Mouse (Mus musculus): ENCODE results near the gene Gm6803. TPM values are rescaled to one million over a fixed set of nuclear protein-coding genes. Genes with fewer than 3 reads are reported as not detected.
"Not testable (repeated sequence)": the region's sequence is repeated elsewhere in the genome, so short reads cannot be mapped to it uniquely, and the experiment has no call there.

Gm6803 gene
- polyA plus RNA-seq, 1 experiment from 2014 or later, result not detected

- H3K9me3 ChIP-seq (ENCODE audit: control insufficient read depth, low read length); H3K36me3 ChIP-seq (ENCODE audit: control insufficient read depth, insufficient read depth, low read length); H3K27me3 ChIP-seq (ENCODE audit: control insufficient read depth, insufficient read depth, low read length); H3K4me2 ChIP-seq (ENCODE audit: low read length); ATAC-seq (ENCODE audit: insufficient number of reproducible peaks, insufficient read depth, low FRiP score, low read depth); H3K9ac ChIP-seq (ENCODE audit: low read length); H3K27ac ChIP-seq (replicated peaks in 1 of 2; ENCODE audit: control insufficient read depth in 1 of 2, insufficient read depth in 1 of 2, low read depth in 2 of 2, low read length in 2 of 2); H3K4me1 ChIP-seq (ENCODE audit: control insufficient read depth in 2 of 2, insufficient read depth in 2 of 2, low read length in 2 of 2); H3K4me3 ChIP-seq (ENCODE audit: control insufficient read depth in 1 of 2, insufficient read depth in 1 of 2, low read depth in 1 of 2, low read length in 2 of 2): not testable (repeated sequence)
Observed at GRCm38 (mm10) chr12:87984000-87984399, 34.6 kb downstream of the Gm6803 start.

Other genes with a start within 250 kb of the Gm6803 start
- not detected in 2 replicates for gene Gm21319, start 243.0 kb downstream of the Gm6803 start, polyA plus RNA-seq (2014; fragmentation: Nextera tagmentation; extraction: Ambion mirVana)
- not detected in 2 replicates for gene Gm21936, start 223.3 kb downstream of the Gm6803 start, polyA plus RNA-seq (2014; fragmentation: Nextera tagmentation; extraction: Ambion mirVana)
- gene BB287469, start 202.2 kb downstream of the Gm6803 start, polyA plus RNA-seq (2014; fragmentation: Nextera tagmentation; extraction: Ambion mirVana), result not detected in 2 replicates
- gene Gm2001, start 176.4 kb downstream of the Gm6803 start, polyA plus RNA-seq (2014; fragmentation: Nextera tagmentation; extraction: Ambion mirVana), result not detected in 2 replicates
- gene Gm2016, start 144.7 kb downstream of the Gm6803 start, polyA plus RNA-seq (2014; fragmentation: Nextera tagmentation; extraction: Ambion mirVana), result not detected in 2 replicates
- gene Gm2022, start 123.4 kb downstream of the Gm6803 start, polyA plus RNA-seq (2014; fragmentation: Nextera tagmentation; extraction: Ambion mirVana), result not detected in 2 replicates
- gene Gm2035, start 98.9 kb downstream of the Gm6803 start, polyA plus RNA-seq (2014; fragmentation: Nextera tagmentation; extraction: Ambion mirVana), result not detected in 2 replicates
- not detected in 2 replicates for gene Gm2042, start 64.7 kb downstream of the Gm6803 start, polyA plus RNA-seq (2014; fragmentation: Nextera tagmentation; extraction: Ambion mirVana)
- gene Gm2075, start 6.9 kb downstream of the Gm6803 start, polyA plus RNA-seq (2014; fragmentation: Nextera tagmentation; extraction: Ambion mirVana), result not detected in 2 replicates
- gene Gm2056, start 8.2 kb upstream of the Gm6803 start, polyA plus RNA-seq (2014; fragmentation: Nextera tagmentation; extraction: Ambion mirVana), result not detected in 2 replicates
- not detected in 2 replicates for gene Gm16368, start 64.9 kb upstream of the Gm6803 start, polyA plus RNA-seq (2014; fragmentation: Nextera tagmentation; extraction: Ambion mirVana)
- gene Gm10436, start 163.3 kb upstream of the Gm6803 start, polyA plus RNA-seq (2014; fragmentation: Nextera tagmentation; extraction: Ambion mirVana), result not detected in 2 replicates
- not detected in 2 replicates for gene Gm8332, start 231.3 kb upstream of the Gm6803 start, polyA plus RNA-seq (2014; fragmentation: Nextera tagmentation; extraction: Ambion mirVana)